Mouse (Mus musculus): ENCODE data around the gene Gns. TPM values are rescaled to one million over a fixed set of nuclear protein-coding genes. Genes with fewer than 3 reads are reported as not detected.

Gns gene
- polyA plus RNA-seq, 1 experiment: 128 TPM

GRCm38 (mm10) chr10:121432635-121433280 lies 67.9 kb downstream of the Gns start:
- no peaks in the 10 kb centered on the region for H3K36me3 ChIP-seq (ENCODE audit: control insufficient read depth, insufficient read depth, low read length)
- H3K27me3 ChIP-seq (replicated peaks; ENCODE audit: control insufficient read depth, insufficient read depth, low read length): no peaks in the 10 kb centered on the region
- peaks cover 54% of the 10 kb centered on the region for H3K4me1 ChIP-seq (ENCODE audit: control insufficient read depth, insufficient read depth, low read length)
- no peak for DNase-seq
- WGBS: 46% methylated on average over 16 of the region's 16 CpGs
- H3K4me3 ChIP-seq (ENCODE audit: insufficient read depth, low read depth, low read length): no peak overlapping the region
- peak overlapping the region; percentile 37 for H3K27ac ChIP-seq (ENCODE audit: insufficient read depth, low read depth, low read length)
- TF ChIP-seq CTCF (conservative IDR thresholded peaks at IDR 0.05; ENCODE audit: insufficient read depth, insufficient read length, low read depth, low read length) (no peak), POLR2A (IDR thresholded peaks at IDR 0.05; ENCODE audit: low read depth, low read length) (no peak)

GRCm38 (mm10) chr10:121434441-121435103 lies 69.7 kb downstream of the Gns start:
- no peak for TF ChIP-seq POLR2A (IDR thresholded peaks at IDR 0.05; ENCODE audit: low read depth, low read length)
- no peak for TF ChIP-seq CTCF (conservative IDR thresholded peaks at IDR 0.05; ENCODE audit: insufficient read depth, insufficient read length, low read depth, low read length)
- Histone ChIP-seq H3K4me1 (ENCODE audit: control insufficient read depth, insufficient read depth, low read length) (peaks cover 45% of the 10 kb centered on the region), H3K4me3 (ENCODE audit: insufficient read depth, low read depth, low read length) (no peak overlapping the region), H3K27ac (ENCODE audit: insufficient read depth, low read depth, low read length) (no peak overlapping the region), H3K36me3 (ENCODE audit: control insufficient read depth, insufficient read depth, low read length) (no peaks in the 10 kb centered on the region), H3K27me3 (replicated peaks; ENCODE audit: control insufficient read depth, insufficient read depth, low read length) (no peaks in the 10 kb centered on the region)
- no peak for DNase-seq
- 68% methylated on average over 15 of the region's 15 CpGs for WGBS

- H3K4me1 ChIP-seq (ENCODE audit: control insufficient read depth, insufficient read depth, low read length): peaks cover 35% of the 10 kb centered on the region
- no peaks in the 10 kb centered on the region for H3K36me3 ChIP-seq (ENCODE audit: control insufficient read depth, insufficient read depth, low read length)
- peak overlapping the region; percentile 22 for H3K4me3 ChIP-seq (ENCODE audit: insufficient read depth, low read depth, low read length)
- no peak for TF ChIP-seq CTCF (conservative IDR thresholded peaks at IDR 0.05; ENCODE audit: insufficient read depth, insufficient read length, low read depth, low read length)
- no peak for TF ChIP-seq POLR2A (IDR thresholded peaks at IDR 0.05; ENCODE audit: low read depth, low read length)
- DNase-seq: peak; percentile 74
- 37% methylated on average over 28 of the region's 28 CpGs for WGBS
- H3K27ac ChIP-seq (ENCODE audit: insufficient read depth, low read depth, low read length): peak overlapping the region; percentile 83; the same call in 1 of the 2 replicates
- H3K27me3 ChIP-seq (replicated peaks; ENCODE audit: control insufficient read depth, insufficient read depth, low read length): no peaks in the 10 kb centered on the region
These were observed 70.8 kb downstream of the Gns start for GRCm38 (mm10) chr10:121435546-121436257.

GRCm38 (mm10) chr10:121436258-121436645 lies 71.4 kb downstream of the Gns start:
- peak overlapping the region; percentile 83; the same call in 1 of the 2 replicates for H3K27ac ChIP-seq (ENCODE audit: insufficient read depth, low read depth, low read length)
- WGBS: 35% methylated on average over 8 of the region's 8 CpGs
- H3K4me1 ChIP-seq (ENCODE audit: control insufficient read depth, insufficient read depth, low read length): peaks cover 30% of the 10 kb centered on the region
- TF ChIP-seq POLR2A (IDR thresholded peaks at IDR 0.05; ENCODE audit: low read depth, low read length): no peak
- no peak for TF ChIP-seq CTCF (conservative IDR thresholded peaks at IDR 0.05; ENCODE audit: insufficient read depth, insufficient read length, low read depth, low read length)
- no peak for DNase-seq
- H3K27me3 ChIP-seq (replicated peaks; ENCODE audit: control insufficient read depth, insufficient read depth, low read length): no peaks in the 10 kb centered on the region
- H3K4me3 ChIP-seq (ENCODE audit: insufficient read depth, low read depth, low read length): no peak overlapping the region
- H3K36me3 ChIP-seq (ENCODE audit: control insufficient read depth, insufficient read depth, low read length): no peaks in the 10 kb centered on the region

- Histone ChIP-seq H3K36me3 (ENCODE audit: control insufficient read depth, insufficient read depth, low read length) (no peaks in the 10 kb centered on the region), H3K27ac (ENCODE audit: insufficient read depth, low read depth, low read length) (peak overlapping the region; percentile 39; the same call in 1 of the 2 replicates), H3K4me3 (ENCODE audit: insufficient read depth, low read depth, low read length) (no peak overlapping the region), H3K4me1 (ENCODE audit: control insufficient read depth, insufficient read depth, low read length) (peaks cover 29% of the 10 kb centered on the region), H3K27me3 (replicated peaks; ENCODE audit: control insufficient read depth, insufficient read depth, low read length) (no peaks in the 10 kb centered on the region)
- 38% methylated on average over 4 of the region's 4 CpGs for WGBS
- no peak for DNase-seq
- TF ChIP-seq POLR2A (IDR thresholded peaks at IDR 0.05; ENCODE audit: low read depth, low read length) (no peak), CTCF (conservative IDR thresholded peaks at IDR 0.05; ENCODE audit: insufficient read depth, insufficient read length, low read depth, low read length) (no peak)
These were observed 71.8 kb downstream of the Gns start for GRCm38 (mm10) chr10:121436693-121437092.

- DNase-seq: no peak
- no peak for TF ChIP-seq CTCF (conservative IDR thresholded peaks at IDR 0.05; ENCODE audit: insufficient read depth, insufficient read length, low read depth, low read length)
- TF ChIP-seq POLR2A (IDR thresholded peaks at IDR 0.05; ENCODE audit: low read depth, low read length): no peak
- 75% methylated on average over 6 of the region's 8 CpGs for WGBS
- Histone ChIP-seq H3K27me3 (replicated peaks; ENCODE audit: control insufficient read depth, insufficient read depth, low read length) (no peaks in the 10 kb centered on the region), H3K27ac (ENCODE audit: insufficient read depth, low read depth, low read length) (no peak overlapping the region), H3K4me3 (ENCODE audit: insufficient read depth, low read depth, low read length) (no peak overlapping the region), H3K36me3 (ENCODE audit: control insufficient read depth, insufficient read depth, low read length) (no peaks in the 10 kb centered on the region), H3K4me1 (ENCODE audit: control insufficient read depth, insufficient read depth, low read length) (peaks cover 21% of the 10 kb centered on the region)
These were observed 73.2 kb downstream of the Gns start for GRCm38 (mm10) chr10:121438109-121438508.

GRCm38 (mm10) chr10:121439310-121439731 lies 74.4 kb downstream of the Gns start:
- TF ChIP-seq POLR2A (IDR thresholded peaks at IDR 0.05; ENCODE audit: low read depth, low read length): no peak
- TF ChIP-seq CTCF (conservative IDR thresholded peaks at IDR 0.05; ENCODE audit: insufficient read depth, insufficient read length, low read depth, low read length): no peak
- peak; percentile 62 for DNase-seq
- Histone ChIP-seq H3K4me1 (ENCODE audit: control insufficient read depth, insufficient read depth, low read length) (peaks cover 21% of the 10 kb centered on the region), H3K4me3 (ENCODE audit: insufficient read depth, low read depth, low read length) (no peak overlapping the region), H3K27me3 (replicated peaks; ENCODE audit: control insufficient read depth, insufficient read depth, low read length) (no peaks in the 10 kb centered on the region), H3K36me3 (ENCODE audit: control insufficient read depth, insufficient read depth, low read length) (no peaks in the 10 kb centered on the region), H3K27ac (ENCODE audit: insufficient read depth, low read depth, low read length) (peak overlapping the region; percentile 8)
- WGBS: 43% methylated on average over 12 of the region's 12 CpGs
